Mouse (Mus musculus) limb, embryonic 13.5 days (tissue): ENCODE data around the gene Ift20. TPM values are rescaled to one million over a fixed set of nuclear protein-coding genes. Genes with fewer than 3 reads are reported as not detected.

Experiments used
- ATAC-seq: fragments of 200-750 bp; cut with Nextera tagmentation; 2 replicates; pipeline ENCODE4 v1.8.0; 2017; ENCODE audit warnings: low read depth, moderate number of reproducible peaks, moderate TSS enrichment; ENCODE audit not compliant: low FRiP score
- H3K27ac ChIP-seq: fragments of 300-500 bp; sonication (generic); 2 replicates; pipeline ENCODE4 v1.5.1; 2015; ENCODE audit warnings: inconsistent platforms, mild to moderate bottlenecking, moderate library complexity
- H3K27me3 ChIP-seq: fragments of 300-500 bp; sonication (generic); 2 replicates; pipeline ENCODE4 v1.6.1; 2015; ENCODE audit warnings: mild to moderate bottlenecking, inconsistent platforms
- H3K36me3 ChIP-seq: fragments of 300-500 bp; sonication (generic); 2 replicates; pipeline ENCODE4 v1.6.1; 2015; ENCODE audit warnings: inconsistent platforms, mild to moderate bottlenecking, moderate library complexity
- H3K4me1 ChIP-seq: fragments of 300-500 bp; sonication (generic); 2 replicates; pipeline ENCODE4 v1.6.1; 2015; ENCODE audit warnings: inconsistent platforms
- H3K4me2 ChIP-seq: fragments of 300-500 bp; sonication (generic); replicated peaks from 2 replicates; pipeline ENCODE4 v1.6.1; 2015; ENCODE audit warnings: inconsistent platforms, mild to moderate bottlenecking, moderate library complexity
- H3K4me3 ChIP-seq: fragments of 300-500 bp; sonication (generic); 2 replicates; pipeline ENCODE4 v1.5.1; 2015; ENCODE audit warnings: moderate library complexity, mild to moderate bottlenecking, inconsistent platforms
- H3K9ac ChIP-seq: fragments of 300-500 bp; sonication (generic); 2 replicates; pipeline ENCODE4 v1.6.1; 2015; ENCODE audit warnings: mild to moderate bottlenecking, inconsistent platforms
- H3K9me3 ChIP-seq: fragments of 300-500 bp; sonication (generic); 2 replicates; pipeline ENCODE4 v1.6.1; 2016; ENCODE audit warnings: inconsistent platforms
- WGBS: fragments of 180-500 bp; shearing (Covaris S2); methylation state at CpG from one replicate; pipeline ENCODE4 v1.1.7; 2015; 5-methylcytosine and 5-hydroxymethylcytosine counted together
- polyA plus RNA-seq: library from polyadenylated mRNA; unstranded; fragments of >200 nt; fragmentation: Nextera tagmentation; extraction: Ambion mirVana; gene quantifications from 2 replicates; pipeline ENCODE4 v1.2.1, GENCODE M21; 2015

The Ift20 gene
- 165 and 168 TPM in 2 replicates for polyA plus RNA-seq

DNA sequence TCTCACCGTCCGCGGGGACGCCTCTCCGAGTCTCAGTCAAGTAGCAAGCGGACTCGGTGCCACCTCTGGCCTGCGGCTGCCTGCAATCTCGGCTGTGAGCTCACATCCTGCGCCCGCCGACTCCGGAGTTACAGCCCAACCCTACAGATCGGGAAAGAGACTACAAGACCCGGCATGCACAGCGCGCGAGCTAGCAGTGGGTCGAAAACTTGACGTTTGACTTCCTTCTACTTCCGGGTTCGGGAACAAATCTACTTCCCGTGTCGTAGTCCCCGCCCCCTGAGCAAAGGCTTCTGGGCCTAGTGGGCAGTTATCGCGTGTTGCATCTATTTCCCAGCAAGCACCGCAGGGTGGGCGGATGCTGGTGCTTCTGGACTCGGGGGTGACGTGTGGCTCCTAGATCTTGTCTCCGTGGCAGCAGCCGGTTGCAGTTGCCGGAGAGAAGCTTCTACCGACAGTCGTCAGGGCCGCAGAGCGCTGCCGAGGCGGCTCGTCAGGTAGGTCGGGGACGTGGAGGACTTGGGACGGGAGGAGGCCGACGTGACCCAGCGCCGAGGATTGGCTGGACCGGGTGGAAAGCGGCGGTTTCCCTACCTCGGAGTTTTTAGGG, at the start of gene Ift20, which contains the start of gene Tnfaip1:
Ift20 (plus strand) TSS at position 282 of the 610 bp plus-strand sequence.
Tnfaip1 (minus strand) TSS at position 253 of the 610 bp plus-strand sequence.
- Histone ChIP-seq H3K9me3 (no peaks in the 10 kb centered on the region), H3K27ac (peak within 1 kb of the TSS; percentile 92), H3K9ac (peak within 1 kb of the TSS; percentile 88), H3K4me1 (peaks cover 26% of the 10 kb centered on the region), H3K27me3 (no peaks in the 10 kb centered on the region), H3K4me2 (peak within 1 kb of the TSS; percentile 87), H3K4me3 (peak within 1 kb of the TSS; percentile 84), H3K36me3 (peaks cover 32% of the 10 kb centered on the region)
- ATAC-seq = peak; percentile 99
- under 1% methylated on average over 52 of the region's 52 CpGs for WGBS

DNA sequence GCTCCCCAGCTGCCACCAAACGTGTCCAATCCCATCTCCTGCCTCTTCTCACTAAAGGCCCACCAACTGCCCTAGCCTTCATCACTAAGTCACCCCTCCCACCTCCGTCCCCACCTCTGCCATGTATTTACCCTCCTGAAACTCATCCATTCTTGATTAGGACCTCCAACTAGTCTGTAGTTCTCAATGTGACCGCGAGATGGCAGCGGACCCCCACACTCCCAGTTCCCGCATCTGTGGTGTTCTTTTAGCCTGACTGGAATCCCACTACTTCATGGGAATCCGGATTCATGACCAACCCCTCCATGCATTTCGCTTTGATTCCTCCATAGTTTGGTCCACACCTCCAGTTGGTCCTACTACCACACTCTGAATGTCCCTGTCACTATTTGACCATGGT, 48.0 kb upstream of the Ift20 start:
- no peaks in the 10 kb centered on the region for H3K9me3 ChIP-seq
- H3K4me3 ChIP-seq = no peak overlapping the region
- peaks cover 87% of the 10 kb centered on the region for H3K27me3 ChIP-seq
- WGBS = 2% methylated on average over 8 of the region's 8 CpGs
- no peak for ATAC-seq
- no peaks in the 10 kb centered on the region for H3K36me3 ChIP-seq
- H3K4me2 ChIP-seq = no peak overlapping the region
- no peak overlapping the region for H3K27ac ChIP-seq
- no peak overlapping the region for H3K9ac ChIP-seq
- peaks cover 8% of the 10 kb centered on the region for H3K4me1 ChIP-seq

DNA sequence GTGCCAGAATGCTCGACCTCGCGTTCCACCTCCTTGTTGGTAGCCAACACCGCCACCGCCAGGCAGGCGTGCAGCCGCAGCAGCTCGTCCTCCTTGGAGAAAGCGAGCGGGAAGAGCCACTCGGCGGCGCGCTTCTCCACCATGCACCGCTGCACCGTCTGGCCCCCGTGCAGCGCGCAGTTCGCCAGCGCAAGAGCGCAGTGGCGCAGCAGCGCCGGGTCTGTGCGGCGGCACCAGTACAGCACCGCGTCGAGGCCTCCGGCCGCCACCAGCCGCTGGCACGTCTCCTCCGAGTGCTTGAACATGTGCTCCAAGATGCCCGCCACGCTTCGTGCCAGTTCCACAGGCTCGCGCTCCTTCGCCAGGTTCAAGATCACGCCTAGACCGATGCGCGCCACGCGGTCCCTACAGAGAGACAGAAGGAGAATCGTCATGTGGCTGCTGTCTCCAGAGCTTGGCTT, 45.4 kb upstream of the Ift20 start:
- 0 out of 2 replicates have a peak overlapping the region, but pooled peaks have one; percentile 8 for H3K9ac ChIP-seq

GRCm38 (mm10) chr11:78495904-78496303, 40.3 kb upstream of the Ift20 start:
- Histone ChIP-seq H3K9ac (no peak overlapping the region), H3K4me3 (no peak overlapping the region), H3K9me3 (no peaks in the 10 kb centered on the region), H3K4me2 (no peak overlapping the region), H3K27ac (no peak overlapping the region), H3K4me1 (peaks cover 16% of the 10 kb centered on the region), H3K36me3 (no peaks in the 10 kb centered on the region), H3K27me3 (peaks cover 80% of the 10 kb centered on the region)
- no peak for ATAC-seq
- WGBS = 4% methylated on average over 6 of the region's 6 CpGs

More for the DNA sequence above, 45.4 kb upstream of the Ift20 start:
- 10% methylated on average over 48 of the region's 48 CpGs for WGBS
- Histone ChIP-seq H3K9me3 (no peaks in the 10 kb centered on the region), H3K36me3 (no peaks in the 10 kb centered on the region), H3K4me3 (peak overlapping the region; percentile 20), H3K4me2 (peak overlapping the region; percentile 58), H3K27ac (no peak overlapping the region), H3K4me1 (peaks cover 8% of the 10 kb centered on the region), H3K27me3 (peaks cover 89% of the 10 kb centered on the region)
- no peak for ATAC-seq

GRCm38 (mm10) chr11:78497071-78497541, 39.1 kb upstream of the Ift20 start:
- H3K9me3 ChIP-seq = no peaks in the 10 kb centered on the region
- peaks cover 78% of the 10 kb centered on the region for H3K27me3 ChIP-seq
- peak overlapping the region; percentile 99 for H3K4me2 ChIP-seq
- peak overlapping the region; percentile 61 for H3K4me3 ChIP-seq
- 1% methylated on average over 38 of the region's 44 CpGs for WGBS
- no peak overlapping the region for H3K27ac ChIP-seq
- no peaks in the 10 kb centered on the region for H3K36me3 ChIP-seq
- peak; percentile 57 for ATAC-seq
- H3K9ac ChIP-seq = peak overlapping the region; percentile 63
- H3K4me1 ChIP-seq = peaks cover 13% of the 10 kb centered on the region

DNA sequence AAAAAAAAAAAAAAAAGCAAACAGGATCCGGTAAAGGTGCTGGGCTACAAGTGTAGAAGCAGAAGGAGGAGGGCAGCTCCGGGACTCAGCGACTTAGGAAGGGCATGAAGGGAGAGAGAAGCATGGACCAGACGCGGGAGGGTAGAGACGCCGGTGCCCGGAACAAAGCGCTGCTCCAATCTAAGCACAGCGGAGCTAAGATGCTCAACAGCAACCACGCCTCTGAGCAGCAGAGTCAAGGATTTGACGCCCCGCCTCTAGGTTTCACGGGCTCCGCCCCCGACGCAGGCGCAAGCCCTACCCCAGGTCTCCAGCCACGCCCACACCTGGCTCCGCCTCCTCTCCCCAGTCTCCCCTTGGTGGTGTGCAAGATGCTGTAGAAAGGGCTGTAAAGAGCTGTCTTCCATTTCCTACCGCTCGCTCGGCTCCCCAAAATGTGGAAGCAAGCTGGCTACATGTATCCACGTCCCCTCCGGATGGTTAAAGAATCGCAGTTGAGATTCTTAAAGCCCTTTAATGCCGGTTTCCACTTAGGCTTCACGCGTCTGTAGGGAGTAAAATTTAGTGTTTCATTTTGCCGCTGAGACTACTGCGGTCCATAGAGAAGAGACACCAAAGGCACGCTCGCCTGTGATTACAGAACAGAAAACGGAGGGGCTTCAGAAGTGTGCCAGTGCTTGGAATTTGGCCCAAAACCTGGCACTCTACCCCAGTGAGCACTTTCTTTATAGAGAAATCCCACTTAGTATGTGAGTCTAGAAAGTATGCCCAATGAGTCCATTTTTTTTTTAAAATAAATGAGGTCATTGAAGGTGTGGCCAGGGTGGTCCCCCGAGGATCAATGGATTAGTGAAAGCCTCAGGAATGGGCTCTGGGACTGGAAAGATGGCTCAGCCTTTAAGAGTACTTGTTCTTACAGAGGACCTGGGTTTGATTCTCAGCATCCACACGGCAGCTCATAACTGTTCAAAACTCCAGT, 38.3 kb upstream of the Ift20 start, which contains the start of gene Sarm1:
Sarm1 (minus strand) TSS at position 211 of the 979 bp plus-strand sequence.
- peak; percentile 97 for ATAC-seq
- H3K4me1 ChIP-seq = peaks cover 13% of the 10 kb centered on the region
- WGBS = 4% methylated on average over 36 of the region's 36 CpGs
- H3K36me3 ChIP-seq = no peaks in the 10 kb centered on the region
- H3K4me2 ChIP-seq = peak within 1 kb of the TSS; percentile 99
- H3K27me3 ChIP-seq = peaks cover 73% of the 10 kb centered on the region
- H3K4me3 ChIP-seq = peak within 1 kb of the TSS; percentile 61
- no peaks in the 10 kb centered on the region for H3K9me3 ChIP-seq
- H3K9ac ChIP-seq = peak within 1 kb of the TSS; percentile 63
- no peak within 1 kb of the TSS; the same call in 1 of the 2 replicates for H3K27ac ChIP-seq

- Histone ChIP-seq H3K4me2 (peak within 1 kb of the TSS; percentile 99), H3K4me1 (peaks cover 13% of the 10 kb centered on the region), H3K9ac (peak within 1 kb of the TSS; percentile 63), H3K27ac (no peak within 1 kb of the TSS; the same call in 1 of the 2 replicates), H3K4me3 (peak within 1 kb of the TSS; percentile 61), H3K9me3 (no peaks in the 10 kb centered on the region), H3K27me3 (peaks cover 69% of the 10 kb centered on the region), H3K36me3 (no peaks in the 10 kb centered on the region)
- WGBS = 66% methylated on average over 7 of the region's 7 CpGs
- no peak for ATAC-seq
Measured at GRCm38 (mm10) chr11:78499004-78499403, 37.2 kb upstream of the Ift20 start, which contains the start of gene Vtn. Vtn (plus strand) TSS chr11:78499091.

DNA sequence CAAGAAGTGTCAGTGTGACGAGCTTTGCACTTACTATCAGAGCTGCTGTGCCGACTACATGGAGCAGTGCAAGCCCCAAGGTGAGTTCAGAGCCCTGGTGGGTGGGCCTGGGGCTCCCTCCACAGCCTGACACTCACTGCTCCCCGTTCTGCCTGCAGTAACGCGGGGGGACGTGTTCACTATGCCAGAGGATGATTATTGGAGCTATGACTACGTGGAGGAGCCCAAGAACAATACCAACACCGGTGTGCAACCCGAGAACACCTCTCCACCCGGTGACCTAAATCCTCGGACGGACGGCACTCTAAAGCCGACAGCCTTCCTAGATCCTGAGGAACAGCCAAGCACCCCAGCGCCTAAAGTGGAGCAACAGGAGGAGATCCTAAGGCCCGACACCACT, 36.6 kb upstream of the Ift20 start:
- Histone ChIP-seq H3K4me2 (no peak overlapping the region), H3K9me3 (no peaks in the 10 kb centered on the region), H3K27ac (no peak overlapping the region), H3K36me3 (no peaks in the 10 kb centered on the region), H3K4me3 (no peak overlapping the region), H3K27me3 (peaks cover 63% of the 10 kb centered on the region), H3K4me1 (peaks cover 13% of the 10 kb centered on the region), H3K9ac (no peak overlapping the region)
- no peak for ATAC-seq
- WGBS = 54% methylated on average over 16 of the region's 16 CpGs

- Histone ChIP-seq H3K27me3 (peaks cover 52% of the 10 kb centered on the region), H3K4me1 (peaks cover 13% of the 10 kb centered on the region), H3K4me2 (no peak overlapping the region), H3K9ac (no peak overlapping the region), H3K27ac (no peak overlapping the region), H3K4me3 (no peak overlapping the region), H3K9me3 (no peaks in the 10 kb centered on the region), H3K36me3 (peaks cover 4% of the 10 kb centered on the region; the same call in 1 of the 2 replicates)
- 82% methylated on average over 9 of the region's 9 CpGs for WGBS
- no peak for ATAC-seq
Measured at GRCm38 (mm10) chr11:78500623-78501202, 35.4 kb upstream of the Ift20 start.

- Histone ChIP-seq H3K4me2 (no peak overlapping the region), H3K4me3 (no peak overlapping the region), H3K27ac (no peak overlapping the region), H3K27me3 (peaks cover 44% of the 10 kb centered on the region), H3K4me1 (peaks cover 13% of the 10 kb centered on the region), H3K9me3 (no peaks in the 10 kb centered on the region), H3K9ac (no peak overlapping the region), H3K36me3 (peaks cover 12% of the 10 kb centered on the region)
- WGBS = 79% methylated on average over 20 of the region's 20 CpGs
- ATAC-seq = no peak
Measured at GRCm38 (mm10) chr11:78501529-78501928, 34.6 kb upstream of the Ift20 start.

DNA sequence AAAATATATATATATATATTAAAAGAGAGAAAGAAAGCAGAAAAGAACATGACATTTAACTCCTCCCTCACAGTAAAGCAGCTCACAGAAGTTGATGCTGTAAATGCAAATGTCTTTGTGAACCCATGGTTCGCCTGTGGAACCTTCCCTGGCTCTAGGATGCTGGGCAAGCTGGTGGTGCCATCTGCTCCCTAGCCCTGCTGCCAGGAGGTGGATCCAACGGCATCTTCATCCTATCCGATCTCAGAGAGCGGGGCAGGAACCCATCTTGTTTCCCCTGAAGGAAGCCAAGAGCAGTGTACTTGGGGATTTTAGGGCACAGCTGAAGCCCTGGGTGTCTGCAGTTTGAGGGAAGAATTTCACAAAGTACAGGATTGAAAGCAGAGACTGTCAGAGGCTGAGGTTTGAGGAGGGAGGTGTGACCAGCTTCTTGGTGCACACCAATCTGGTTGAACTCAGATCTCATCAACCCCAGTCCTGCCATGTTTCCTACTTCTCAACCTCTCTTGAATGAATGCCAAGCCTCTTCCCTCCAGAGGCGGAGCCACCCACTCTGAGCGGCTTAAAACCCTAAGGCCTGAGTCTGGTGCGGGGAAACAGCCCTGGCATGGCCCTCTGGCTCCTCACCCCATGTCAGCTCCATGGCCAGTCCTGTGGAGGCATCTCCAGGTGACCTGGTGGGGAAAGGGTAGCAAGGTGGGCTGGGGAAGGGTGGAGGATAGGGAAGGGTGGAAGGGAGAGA, 33.1 kb upstream of the Ift20 start, which contains the start of gene Sebox:
Sebox (plus strand) TSS at position 539 of the 742 bp plus-strand sequence.
- Histone ChIP-seq H3K27ac (no peak within 1 kb of the TSS), H3K4me1 (peaks cover 3% of the 10 kb centered on the region), H3K9ac (no peak within 1 kb of the TSS; the same call in 1 of the 2 replicates), H3K4me3 (no peak within 1 kb of the TSS), H3K27me3 (peaks cover 37% of the 10 kb centered on the region), H3K36me3 (peaks cover 28% of the 10 kb centered on the region), H3K9me3 (no peaks in the 10 kb centered on the region), H3K4me2 (no peak within 1 kb of the TSS)
- ATAC-seq = no peak
- WGBS = 70% methylated on average over 7 of the region's 7 CpGs
